Mouse (Mus musculus): ENCODE results near the gene Fam89a.

Fam89a gene

DNA sequence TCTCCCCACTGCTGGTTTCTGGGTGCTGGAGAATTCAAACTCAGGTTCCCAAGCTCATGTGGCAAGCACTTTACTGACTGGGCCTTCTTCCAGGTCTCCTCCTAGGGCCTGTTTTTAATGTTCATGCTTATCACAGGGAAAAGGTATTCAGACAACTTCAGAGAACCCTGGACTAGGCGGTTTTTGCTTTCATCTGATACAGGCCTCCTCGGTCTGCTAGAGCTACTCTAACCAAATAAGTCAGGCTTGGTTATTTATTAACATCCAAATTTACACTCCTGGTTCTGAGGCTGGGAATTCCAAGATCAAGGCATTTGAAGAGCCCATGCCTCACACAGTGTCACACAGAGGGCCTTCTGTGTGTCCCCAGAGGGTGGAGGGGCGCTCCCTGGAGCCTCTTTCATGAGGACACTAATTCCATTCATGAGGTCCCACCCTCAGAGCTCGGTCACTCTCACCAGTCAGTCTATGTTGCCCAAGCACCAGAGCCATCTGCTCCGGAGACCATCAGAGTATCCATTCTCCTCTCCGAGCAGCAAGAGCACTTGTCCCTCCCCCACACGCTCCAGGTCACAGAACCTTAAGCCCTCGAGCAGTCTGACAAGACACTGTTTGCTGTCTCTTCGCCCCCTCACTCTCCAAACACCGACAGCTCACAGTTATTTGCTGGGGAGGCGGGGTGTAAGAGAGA is 2.6 kb upstream of the Fam89a start:
- DNase-seq (ENCODE audit: low read depth): peak; percentile 16

DNA sequence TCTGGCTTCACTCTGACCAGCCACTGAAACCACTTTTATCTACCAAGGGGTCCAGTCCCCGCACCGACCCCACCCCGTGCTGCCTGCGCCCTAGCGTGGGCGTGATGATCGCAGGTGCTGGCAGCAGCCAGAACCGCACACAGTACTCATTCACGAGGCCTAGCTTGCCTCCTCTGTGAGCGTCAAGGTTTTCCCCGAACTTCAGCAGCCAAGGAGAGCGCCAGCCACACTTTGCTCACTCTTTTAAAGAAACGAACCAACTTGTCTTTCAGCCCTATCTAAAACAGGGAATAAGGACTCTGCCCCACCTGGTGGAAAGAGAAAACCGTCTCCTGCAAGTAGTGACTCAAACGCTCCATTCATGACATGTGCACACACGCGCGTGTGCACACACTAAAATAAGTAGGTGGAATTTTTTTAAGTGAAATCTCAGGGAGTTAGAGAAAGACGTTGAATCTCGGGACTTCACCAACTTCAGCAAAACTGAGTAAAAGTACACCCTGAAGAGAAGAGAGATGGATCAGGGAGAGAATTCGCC is 762 bp upstream of the Fam89a start:
- DNase-seq (ENCODE audit: low read depth): peak; percentile 63

DNA sequence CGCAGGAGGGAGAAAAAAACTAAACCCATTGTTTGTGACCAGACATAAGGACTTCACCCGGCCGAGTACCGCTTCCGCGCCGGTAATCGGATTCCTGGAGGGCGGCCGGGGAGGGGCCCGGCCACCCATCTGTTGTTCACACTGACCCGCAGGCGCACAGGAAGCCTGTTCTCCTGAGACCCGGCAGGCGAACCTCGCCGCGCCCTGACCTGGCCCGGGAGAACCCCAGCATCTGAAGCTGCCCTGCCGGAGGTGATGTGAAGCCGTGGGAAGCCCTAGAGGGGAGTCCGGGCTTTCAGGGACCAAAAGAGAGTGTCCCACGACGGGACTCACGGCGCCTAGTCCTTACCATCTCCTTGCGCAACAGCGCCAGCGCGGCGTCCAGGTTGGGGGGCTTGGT is 441 bp downstream of the Fam89a start:
- DNase-seq (ENCODE audit: low read depth): no peak

DNA sequence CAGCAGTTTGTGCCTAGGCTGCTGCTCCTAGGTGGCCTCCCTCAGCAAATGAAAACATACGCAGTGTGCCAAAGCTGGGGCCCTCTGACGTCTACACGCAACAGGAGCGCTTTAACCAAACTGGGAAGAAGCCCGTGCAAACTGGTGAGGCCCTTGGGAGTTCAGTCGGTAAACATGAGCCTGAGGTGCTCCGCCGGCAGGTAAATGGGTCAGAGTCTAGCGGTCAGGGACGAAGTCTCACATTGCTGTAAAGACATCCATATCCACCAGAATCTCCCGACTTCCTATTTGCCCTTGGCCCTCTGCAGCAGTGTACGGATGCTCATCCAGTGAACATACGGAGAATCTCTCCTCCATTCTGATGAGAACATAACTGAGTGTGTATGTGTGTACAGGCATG is 5.0 kb downstream of the Fam89a start:
- DNase-seq (ENCODE audit: low read depth): no peak

DNA sequence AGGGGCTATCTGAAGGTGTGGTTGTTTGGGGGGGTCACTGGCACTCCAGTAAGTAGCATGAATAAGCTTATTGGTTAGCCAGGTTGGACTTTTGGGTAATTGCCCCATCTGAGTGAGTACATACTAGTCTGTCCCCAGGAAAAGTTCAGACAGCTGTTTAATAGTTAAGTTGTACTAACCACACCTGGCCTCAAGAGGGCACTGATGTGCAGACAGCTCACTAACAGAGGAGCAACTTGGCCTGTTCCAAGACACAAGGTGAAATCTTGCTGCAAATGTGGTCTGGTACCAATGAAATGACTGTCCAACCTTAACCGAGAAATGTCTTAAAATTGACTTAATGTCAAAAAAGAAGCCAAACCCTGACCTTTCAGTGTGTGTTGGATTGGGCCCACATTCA is 12.4 kb downstream of the Fam89a start:
- peak; percentile 79 for DNase-seq (ENCODE audit: low read depth)

DNA sequence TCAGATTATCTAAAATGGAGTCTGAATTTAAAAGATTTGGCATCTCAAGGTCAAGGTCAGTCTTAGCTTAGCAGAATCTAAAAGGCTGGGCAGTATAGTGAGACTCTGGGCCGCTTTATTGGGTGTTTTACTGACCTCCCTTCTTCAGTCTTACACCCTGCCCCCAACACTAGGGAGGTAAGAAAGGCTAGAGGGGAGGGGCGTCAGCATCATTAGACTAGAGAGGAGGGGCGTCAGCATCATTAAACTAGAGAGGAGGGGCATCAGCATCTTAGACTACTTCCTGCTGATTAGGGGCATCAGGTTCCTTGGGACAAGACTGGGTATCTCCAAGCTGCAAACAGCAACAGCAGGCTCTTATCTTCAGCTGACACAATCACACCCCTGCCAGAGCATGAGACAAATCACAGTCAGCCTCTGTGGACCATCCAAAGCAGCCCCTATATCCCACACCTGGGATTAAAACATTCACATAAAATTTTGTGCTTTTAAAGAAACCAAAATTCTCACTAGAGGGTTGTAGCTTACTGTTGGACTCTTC is 16.2 kb downstream of the Fam89a start:
- DNase-seq (ENCODE audit: low read depth): no peak

DNA sequence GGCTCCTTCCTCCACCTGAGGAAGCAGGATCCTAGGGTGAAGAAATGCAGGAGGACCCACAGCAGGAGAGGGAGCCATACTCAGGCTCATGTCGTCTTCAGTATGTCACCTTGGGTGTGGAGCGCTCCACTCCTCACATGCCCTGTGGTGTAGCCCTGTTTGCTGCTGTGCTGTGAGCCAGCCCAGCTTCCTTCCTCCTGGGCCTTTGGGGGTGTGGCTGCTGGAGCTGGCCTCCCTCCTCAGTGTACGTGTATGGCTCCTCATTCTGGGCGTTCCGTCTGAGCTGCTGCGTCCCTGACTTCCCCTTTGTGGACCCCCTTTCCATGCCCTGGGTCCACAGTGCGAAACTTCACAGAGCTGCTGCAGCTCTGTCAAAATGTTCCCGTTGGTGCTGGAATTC is 18.8 kb downstream of the Fam89a start:
- DNase-seq (ENCODE audit: low read depth): no peak

DNA sequence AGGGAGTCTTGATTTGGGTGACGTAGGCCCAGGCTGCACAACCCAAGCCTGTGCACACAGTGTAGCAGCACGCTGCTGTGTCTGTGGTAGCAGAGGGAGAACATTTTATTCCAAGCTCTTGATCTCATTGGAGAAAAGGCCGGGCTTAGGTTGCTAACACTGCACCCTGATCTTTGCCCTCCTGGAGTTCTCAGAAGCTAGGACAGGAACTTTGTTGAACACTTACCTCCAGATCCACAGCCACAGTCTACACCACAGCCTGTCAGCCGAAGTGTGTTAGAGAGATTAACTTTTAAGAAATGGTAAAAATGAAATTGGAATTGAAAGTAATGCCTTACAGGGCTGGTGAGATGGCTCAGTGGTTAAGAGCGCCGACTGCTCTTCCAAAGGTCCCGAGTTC is 27.3 kb downstream of the Fam89a start:
- no peak for DNase-seq (ENCODE audit: low read depth)

DNA sequence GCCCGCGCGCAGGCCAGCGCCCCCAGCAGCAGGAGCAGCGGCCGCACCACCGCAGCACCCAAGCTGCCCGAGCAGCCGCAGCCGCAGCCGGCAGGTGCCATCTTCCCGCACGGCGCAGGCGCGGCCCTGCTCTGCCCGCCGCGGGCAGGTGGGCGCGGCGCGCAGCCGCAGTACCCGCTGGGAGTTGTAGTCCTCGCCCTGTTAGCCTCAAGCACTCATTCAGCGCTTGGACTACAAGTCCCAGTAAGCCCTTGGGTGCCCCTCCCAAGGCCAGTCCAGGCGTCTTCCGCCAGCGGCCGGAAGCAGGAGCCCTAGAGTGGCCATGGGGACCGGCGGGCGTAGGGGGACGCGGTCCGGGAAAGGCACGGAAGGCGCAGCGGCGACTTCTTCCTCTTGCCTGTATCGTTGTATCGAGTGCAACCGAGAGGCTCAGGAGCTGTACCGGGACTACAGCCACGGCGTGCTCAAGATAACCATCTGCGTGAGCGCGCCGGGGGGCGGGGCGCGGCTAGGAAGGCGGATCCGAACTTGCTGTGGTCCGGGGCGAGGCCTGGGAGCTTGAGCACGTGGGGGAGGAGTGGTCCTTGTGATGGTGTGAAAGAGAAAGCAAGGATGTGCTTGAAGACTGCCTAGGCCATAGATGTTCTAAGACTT is 29.6 kb downstream of the Fam89a start, which contains the start of the genes Ttc13 and Arv1:
Gene Ttc13 (minus strand): TSS at position 122 of the 654 bp plus-strand sequence.
Gene Arv1 (plus strand): TSS at position 278 of the 654 bp plus-strand sequence.
- DNase-seq (ENCODE audit: low read depth): peak; percentile 97

DNA sequence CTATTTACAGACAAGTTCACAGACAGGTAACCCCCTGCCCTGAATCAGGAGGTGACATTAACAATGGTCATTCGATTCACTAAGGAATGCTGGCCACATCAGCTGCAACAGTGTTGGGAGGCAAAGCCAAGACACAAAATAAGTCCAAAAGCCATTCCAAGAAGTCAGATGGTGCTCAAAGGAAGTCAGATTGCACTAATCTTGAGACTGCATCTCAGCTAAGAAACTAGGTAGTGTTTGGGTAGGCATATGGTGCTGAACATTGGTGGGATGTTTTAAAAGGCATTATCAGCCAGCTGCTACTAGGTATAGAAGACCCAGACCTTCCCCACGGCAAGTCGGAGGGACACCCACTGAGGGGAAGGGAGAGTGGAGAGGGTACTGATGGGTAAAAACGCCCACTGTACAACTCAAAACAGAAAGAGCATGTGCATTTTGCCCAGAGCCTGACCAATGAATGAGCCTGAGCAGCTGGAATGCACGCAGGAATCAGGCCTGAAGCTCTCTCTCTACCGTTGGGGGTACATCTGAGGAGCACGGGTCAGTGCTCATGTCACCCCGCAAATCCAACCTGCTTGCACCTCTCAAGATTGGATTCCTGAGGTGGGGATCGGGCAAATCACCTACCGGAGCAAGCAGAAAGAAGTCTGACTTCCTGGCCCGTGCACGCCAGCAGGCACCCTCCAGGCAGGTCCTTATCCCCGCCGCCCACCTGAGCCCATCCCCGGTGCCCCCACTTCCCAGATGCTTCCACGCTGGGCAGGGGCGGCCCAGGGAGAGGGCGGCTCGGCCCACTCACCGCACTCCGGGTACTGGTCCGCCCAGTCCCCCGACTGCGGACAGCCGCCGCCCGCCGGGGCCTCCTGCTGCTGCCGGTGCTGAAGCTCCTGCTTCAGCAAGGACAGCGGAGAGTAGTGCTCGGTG is 30.4 kb downstream of the Fam89a start:
- peak; percentile 43 for DNase-seq (ENCODE audit: low read depth)

DNA sequence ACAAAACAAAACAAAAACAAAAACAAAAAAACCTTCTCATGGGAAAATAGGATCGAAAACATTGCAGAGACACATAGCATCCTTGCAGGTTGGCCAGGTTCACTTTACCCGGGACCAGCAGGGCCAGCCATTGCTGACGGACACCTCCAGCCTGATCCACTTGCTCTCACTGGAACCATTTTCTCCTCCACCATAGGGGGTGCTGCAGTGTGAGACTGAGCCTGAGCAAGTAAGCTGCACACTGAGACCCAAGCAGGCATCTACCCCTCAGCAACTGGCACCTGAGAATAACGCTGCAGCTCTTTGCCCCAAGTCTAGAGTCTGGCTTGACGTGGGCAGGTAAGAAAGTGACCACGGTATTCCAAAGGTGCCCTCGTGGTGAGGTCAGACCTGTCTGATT is 31.5 kb downstream of the Fam89a start:
- peak; percentile 27 for DNase-seq (ENCODE audit: low read depth)

DNA sequence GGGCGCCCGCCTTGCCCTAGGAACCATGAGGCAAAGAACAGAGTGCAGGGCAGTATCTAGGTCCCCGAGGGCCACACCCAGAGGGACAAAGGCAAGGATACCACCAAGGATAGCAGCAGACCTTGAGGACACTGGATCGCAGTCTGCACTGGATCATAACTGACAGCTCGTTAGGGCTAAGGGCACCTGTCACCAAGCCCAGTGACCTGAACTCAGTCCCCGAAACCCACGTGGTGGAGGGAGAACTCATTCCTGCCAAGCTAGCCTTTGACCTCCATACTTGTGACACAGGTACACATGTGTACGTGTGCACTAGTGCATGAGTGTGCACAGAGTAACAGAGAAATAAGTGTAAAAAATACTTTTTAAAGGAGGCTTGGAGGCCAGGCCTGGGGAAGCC is 35.9 kb downstream of the Fam89a start:
- no peak for DNase-seq (ENCODE audit: low read depth)

DNA sequence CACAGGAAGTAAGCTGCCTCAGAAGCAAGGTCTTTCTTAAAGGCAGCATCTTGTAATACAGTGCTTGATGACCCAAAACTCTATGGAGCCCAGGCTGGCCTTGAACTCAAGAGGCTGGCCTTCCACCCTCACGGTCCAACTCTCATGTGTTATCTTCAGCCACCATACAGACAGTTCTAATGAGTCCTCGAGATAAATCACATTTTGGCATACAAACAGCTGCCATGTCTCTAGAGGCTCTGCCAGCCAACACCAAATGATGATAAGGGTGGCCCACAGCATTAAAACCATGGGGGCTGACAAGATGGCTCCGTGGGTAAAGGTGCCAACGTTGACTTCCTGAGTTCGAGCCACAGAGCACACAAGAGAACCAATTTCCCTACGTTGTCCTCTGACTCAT is 38.4 kb downstream of the Fam89a start:
- no peak for DNase-seq (ENCODE audit: low read depth)

DNA sequence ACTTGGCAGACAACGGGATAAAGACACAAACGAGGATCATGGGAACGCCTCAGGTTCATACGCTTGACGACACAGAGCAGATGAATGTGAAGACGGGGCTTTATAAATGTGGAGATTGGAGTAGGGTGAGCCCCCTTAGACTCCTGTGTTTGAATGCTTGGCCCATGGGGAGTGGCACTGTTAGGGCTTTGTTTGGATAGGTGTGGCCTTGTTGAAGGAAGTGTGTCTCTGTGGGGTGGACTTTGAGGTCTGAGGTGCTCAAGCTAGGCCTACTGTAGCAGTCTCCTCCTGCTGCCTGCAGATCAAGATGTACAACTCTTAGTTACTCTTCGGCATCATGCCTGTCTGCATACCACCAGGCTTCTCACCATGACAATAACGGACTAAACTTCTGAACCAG is 45.8 kb downstream of the Fam89a start:
- DNase-seq (ENCODE audit: low read depth): no peak

DNA sequence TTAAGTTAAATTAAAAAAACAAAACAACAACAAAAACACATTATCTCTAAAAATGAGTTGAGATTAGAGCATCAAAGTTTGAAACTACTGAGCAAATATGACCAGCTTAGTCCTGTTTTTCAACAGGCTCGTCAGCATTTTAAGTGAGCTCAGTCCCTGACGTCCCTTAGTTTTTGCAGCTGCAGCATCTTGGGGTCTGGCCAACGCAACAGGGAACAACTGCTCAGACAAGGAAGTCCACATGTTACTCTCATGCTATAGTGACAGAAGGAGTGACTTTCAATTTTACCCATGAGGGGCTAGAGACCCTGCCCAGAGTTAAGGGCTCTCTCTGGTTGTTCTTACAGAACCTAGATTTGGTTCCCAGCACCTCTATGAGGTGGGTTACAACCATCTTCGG is 47.3 kb downstream of the Fam89a start:
- DNase-seq (ENCODE audit: low read depth): no peak

DNA sequence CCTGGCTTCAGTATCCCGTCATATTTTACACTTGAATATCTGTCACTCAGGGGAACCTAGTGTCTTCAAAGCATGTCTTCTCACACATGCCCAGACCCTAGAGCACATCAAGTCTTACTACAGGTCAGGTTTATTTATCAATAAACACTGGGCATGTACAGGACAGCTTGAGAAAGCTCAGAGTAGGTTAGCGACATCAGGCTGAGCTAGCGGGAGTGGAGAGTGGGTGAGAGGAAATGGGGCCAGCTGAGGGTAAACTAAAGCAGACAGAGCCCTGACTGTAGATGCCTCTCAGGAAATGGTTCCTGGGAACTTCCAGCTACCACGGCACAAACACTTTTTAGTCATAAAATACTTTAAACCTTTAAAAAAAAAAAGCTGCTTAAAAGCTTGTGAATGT is 48.1 kb downstream of the Fam89a start:
- peak; percentile 61 for DNase-seq (ENCODE audit: low read depth)

DNA sequence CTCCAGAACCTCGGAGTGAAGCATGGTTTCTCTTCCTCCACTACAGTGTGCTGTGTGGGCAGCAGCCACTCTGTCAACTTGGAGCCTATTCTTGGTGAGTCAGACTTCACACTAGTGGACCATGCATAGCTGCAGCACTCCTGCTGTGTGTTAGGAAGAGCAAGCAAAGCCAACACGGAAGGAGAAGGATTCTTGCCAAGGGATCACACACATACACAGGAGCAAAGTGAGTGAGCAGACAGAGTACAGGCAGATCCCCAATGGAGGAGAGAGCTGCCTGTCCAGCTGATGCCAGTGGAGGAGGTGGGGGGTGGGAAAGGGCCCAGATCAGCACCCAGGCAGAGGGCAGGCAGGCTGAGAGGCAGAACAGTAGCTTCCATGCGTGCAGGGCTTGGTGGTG is 49.4 kb downstream of the Fam89a start:
- DNase-seq (ENCODE audit: low read depth): no peak

DNA sequence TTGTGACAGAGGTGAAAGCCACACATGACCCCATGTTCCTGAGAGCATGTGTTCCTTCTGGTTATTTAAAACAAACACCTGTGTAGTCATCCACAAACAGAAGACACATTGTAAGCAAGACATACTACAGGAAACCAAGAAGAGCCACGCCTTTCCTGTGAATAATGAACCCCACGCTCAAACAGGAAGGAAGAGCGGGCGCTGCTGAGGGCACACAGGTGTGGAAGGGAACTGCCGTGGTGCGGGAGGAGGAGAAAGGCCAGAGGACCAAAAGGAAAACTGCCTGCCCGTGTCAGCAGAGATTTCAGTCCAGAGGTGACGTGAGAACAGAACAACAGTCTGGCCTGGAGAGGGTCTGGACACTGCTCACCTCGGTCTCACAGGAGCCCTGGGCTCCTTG is 50.6 kb downstream of the Fam89a start:
- DNase-seq (ENCODE audit: low read depth): peak; percentile 87

DNA sequence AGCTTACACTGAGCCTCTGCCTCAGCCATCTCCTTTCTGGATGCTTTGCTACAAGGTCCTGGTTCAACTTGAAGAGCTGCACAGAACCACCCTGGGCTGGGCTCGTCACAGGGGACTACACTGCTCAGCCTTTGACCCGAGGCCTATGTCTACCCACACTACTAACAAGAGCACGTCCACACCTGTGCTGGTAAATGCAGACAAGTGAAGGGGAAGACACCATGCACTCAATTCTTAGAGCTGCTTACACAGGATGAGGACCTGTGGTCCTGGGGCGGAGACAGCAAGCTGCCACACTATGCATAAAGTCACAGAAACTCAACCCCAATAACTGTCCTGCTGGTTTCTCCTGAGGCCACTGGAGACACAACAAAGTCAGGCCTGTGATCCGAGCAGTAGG is 51.4 kb downstream of the Fam89a start:
- peak; percentile 61 for DNase-seq (ENCODE audit: low read depth)

DNA sequence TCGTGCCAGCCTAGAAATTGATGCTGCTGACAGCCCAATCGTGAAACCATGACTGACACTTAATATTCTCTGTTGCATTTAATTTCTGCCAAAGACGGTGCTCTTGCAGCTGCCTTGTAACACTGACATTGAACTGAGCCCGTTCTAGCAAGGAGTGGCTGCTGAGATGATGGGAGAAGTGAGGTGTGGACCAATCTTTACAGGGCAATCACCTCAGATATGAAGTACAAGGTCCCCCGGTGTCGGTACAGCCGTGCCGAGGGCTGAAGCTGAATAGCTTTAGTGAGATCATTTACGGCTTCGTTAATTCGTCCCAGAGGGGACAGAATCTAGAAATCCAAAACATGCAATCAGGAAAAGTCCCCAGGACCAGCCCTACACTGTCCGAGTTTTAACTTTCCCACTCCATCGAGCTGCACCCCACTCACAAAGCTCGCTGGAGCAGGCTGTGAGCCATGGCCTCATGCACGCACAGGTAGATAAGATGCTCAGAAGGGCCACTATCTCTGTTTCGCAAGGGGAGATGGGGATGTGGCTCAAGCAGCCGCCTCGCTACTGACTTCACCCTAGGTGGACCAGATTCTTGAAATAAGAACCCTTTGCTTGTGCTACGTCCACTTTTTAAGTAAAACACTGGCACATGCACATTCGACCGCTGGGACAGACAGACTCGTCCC is 56.1 kb downstream of the Fam89a start:
- no peak for DNase-seq (ENCODE audit: low read depth)

DNA sequence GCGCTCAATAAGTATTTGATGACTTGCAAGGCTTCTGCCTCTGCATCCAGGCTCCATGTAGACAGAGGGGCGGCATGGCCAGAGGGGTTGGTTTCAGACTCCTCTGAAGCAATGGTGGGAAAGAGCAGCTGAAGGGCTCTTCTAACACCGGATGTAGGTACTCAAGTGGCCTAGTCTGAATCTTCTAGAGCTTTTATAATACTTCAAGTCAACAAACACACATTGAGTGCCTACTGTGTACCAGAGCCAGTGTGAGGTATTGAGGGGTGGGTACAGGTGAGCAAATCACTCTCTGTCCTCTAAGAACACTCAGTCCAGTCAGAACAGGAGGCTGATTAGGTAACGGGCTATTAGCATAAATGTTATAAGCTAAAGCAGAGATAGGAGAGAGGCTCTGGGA is 59.9 kb downstream of the Fam89a start:
- DNase-seq (ENCODE audit: low read depth): no peak

Data from induced T-regulatory cell, adult 2 months (primary cell).